Mouse (Mus musculus) embryonic fibroblast, embryonic 13.5 days (primary cell): ENCODE results near the gene Klhl36. TPM values are rescaled to one million over a fixed set of nuclear protein-coding genes. Genes with fewer than 3 reads are reported as not detected.

Experiments
- H3K27ac ChIP-seq: 2 replicates; pipeline ENCODE4 v1.5.1; 2012; ENCODE audit warnings: low read length, control low read depth, inconsistent platforms; ENCODE audit not compliant: insufficient read depth
- H3K4me1 ChIP-seq: 2 replicates; pipeline ENCODE4 v1.6.1; 2011; ENCODE audit warnings: low read length; ENCODE audit not compliant: control insufficient read depth, insufficient read depth
- H3K4me3 ChIP-seq: 2 replicates; pipeline ENCODE4 v1.5.1; 2011; ENCODE audit warnings: mild to moderate bottlenecking, control low read depth, low read length; ENCODE audit not compliant: insufficient read depth
- CTCF ChIP-seq: IDR thresholded peaks from 2 replicates; pipeline ENCODE4 v1.5.1; 2011; ENCODE audit warnings: mild to moderate bottlenecking, control low read depth, low read length, moderate library complexity, borderline replicate concordance; ENCODE audit not compliant: insufficient read depth
- POLR2A ChIP-seq: IDR thresholded peaks from 2 replicates; pipeline ENCODE4 v1.6.1; 2011; ENCODE audit warnings: low read depth, mild to moderate bottlenecking, control low read depth, low read length, moderate library complexity
- polyA plus RNA-seq: library from polyadenylated mRNA; stranded (reverse); fragments of >200 nt; gene quantifications from 2 replicates; pipeline ENCODE4 v1.2.4, GENCODE M21; 2011; ENCODE audit warnings: low read depth; ENCODE audit not compliant: missing spikeins, insufficient read length

The Klhl36 gene
- polyA plus RNA-seq, 1 experiment: 2.1 TPM

GRCm38 (mm10) chr8:119825950-119826730, 35.9 kb upstream of the Klhl36 start:
- H3K4me3 ChIP-seq: no peak overlapping the region
- no peak overlapping the region for H3K27ac ChIP-seq
- TF ChIP-seq CTCF (no peak), POLR2A (no peak)
- no peaks in the 10 kb centered on the region for H3K4me1 ChIP-seq

DNA sequence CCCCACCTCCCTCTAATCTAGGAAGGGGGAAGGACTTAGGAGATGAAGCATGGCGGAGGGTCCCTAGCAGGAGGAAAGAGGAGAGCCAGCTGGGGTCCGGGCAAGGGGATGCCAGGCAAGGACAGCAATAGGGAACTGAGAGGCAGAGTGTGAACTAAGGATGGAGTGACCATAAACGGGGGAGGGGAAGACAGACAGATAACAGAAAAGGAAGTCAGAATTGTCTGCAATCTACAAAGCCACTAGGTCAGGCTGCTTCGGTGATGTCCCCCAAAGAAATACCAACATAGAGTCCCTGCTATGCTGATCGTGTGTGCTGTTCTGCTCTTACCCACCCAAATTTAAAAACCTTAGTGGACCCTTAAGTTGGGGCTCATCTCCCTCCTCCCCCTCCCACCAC, 35.1 kb upstream of the Klhl36 start:
- no peak for TF ChIP-seq POLR2A
- TF ChIP-seq CTCF: no peak
- Histone ChIP-seq H3K27ac (no peak overlapping the region), H3K4me3 (no peak overlapping the region), H3K4me1 (peaks cover 7% of the 10 kb centered on the region; the same call in 1 of the 2 replicates)

- TF ChIP-seq POLR2A (no peak), CTCF (no peak)
- Histone ChIP-seq H3K4me3 (no peak overlapping the region), H3K4me1 (peaks cover 13% of the 10 kb centered on the region; the same call in 1 of the 2 replicates), H3K27ac (no peak overlapping the region)
These were observed 34.3 kb upstream of the Klhl36 start for GRCm38 (mm10) chr8:119827721-119828153.

DNA sequence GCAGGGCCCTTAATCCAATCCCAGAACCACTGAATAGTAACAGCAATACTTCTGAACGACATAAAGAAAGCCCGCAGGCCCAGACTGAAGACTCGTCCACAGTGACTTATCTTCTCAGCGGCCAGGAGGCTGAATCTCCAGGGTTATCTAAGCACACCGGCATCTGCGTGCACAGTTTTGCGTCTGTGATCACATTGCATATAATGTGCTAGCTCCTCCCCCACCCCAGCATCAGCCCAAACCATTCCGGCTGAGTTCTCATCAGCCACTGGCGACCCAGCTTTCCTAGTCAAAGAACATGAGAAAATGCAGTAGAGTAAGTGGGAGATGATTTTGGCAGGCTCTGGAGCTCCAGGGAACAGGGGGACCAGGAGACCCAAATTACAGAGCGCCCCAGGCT, 33.1 kb upstream of the Klhl36 start:
- H3K4me3 ChIP-seq: no peak overlapping the region
- no peak overlapping the region for H3K27ac ChIP-seq
- peaks cover 13% of the 10 kb centered on the region; the same call in 1 of the 2 replicates for H3K4me1 ChIP-seq
- no peak for TF ChIP-seq POLR2A
- no peak for TF ChIP-seq CTCF

GRCm38 (mm10) chr8:119829420-119829819, 32.6 kb upstream of the Klhl36 start:
- TF ChIP-seq CTCF: no peak
- no peak for TF ChIP-seq POLR2A
- H3K4me1 ChIP-seq: peaks cover 13% of the 10 kb centered on the region; the same call in 1 of the 2 replicates
- H3K27ac ChIP-seq: no peak overlapping the region
- H3K4me3 ChIP-seq: no peak overlapping the region

- H3K4me1 ChIP-seq: peaks cover 13% of the 10 kb centered on the region; the same call in 1 of the 2 replicates
- H3K27ac ChIP-seq: no peak overlapping the region
- TF ChIP-seq CTCF (no peak), POLR2A (no peak)
- H3K4me3 ChIP-seq: no peak overlapping the region
These were observed 32.0 kb upstream of the Klhl36 start for GRCm38 (mm10) chr8:119829870-119830580.

DNA sequence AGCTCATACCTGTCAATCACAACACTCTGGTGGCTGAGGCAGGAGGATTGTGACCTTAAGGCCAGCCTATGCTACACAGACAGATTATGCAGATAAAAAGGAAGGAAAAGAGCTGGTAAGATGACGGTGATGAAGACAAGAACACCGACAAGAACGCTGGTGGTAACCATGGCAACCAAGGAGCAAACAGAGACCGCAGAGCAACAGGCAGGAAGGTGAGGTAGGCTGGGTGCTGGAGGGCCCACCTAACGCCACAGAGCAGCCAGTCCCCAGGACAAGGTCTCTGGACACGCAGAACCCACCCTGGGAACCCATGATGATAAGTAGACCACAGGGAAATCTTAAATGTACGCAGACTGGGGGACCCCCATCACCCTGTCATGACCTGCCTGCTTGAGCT, 31.5 kb upstream of the Klhl36 start:
- H3K27ac ChIP-seq: no peak overlapping the region
- H3K4me3 ChIP-seq: no peak overlapping the region
- peaks cover 13% of the 10 kb centered on the region; the same call in 1 of the 2 replicates for H3K4me1 ChIP-seq
- TF ChIP-seq CTCF (no peak), POLR2A (no peak)

GRCm38 (mm10) chr8:119831336-119831995, 30.6 kb upstream of the Klhl36 start:
- no peak overlapping the region for H3K27ac ChIP-seq
- H3K4me1 ChIP-seq: peaks cover 13% of the 10 kb centered on the region; the same call in 1 of the 2 replicates
- H3K4me3 ChIP-seq: no peak overlapping the region
- TF ChIP-seq POLR2A: no peak
- TF ChIP-seq CTCF: no peak

GRCm38 (mm10) chr8:119832101-119832617, 29.9 kb upstream of the Klhl36 start:
- peaks cover 13% of the 10 kb centered on the region; the same call in 1 of the 2 replicates for H3K4me1 ChIP-seq
- H3K27ac ChIP-seq: no peak overlapping the region
- no peak overlapping the region for H3K4me3 ChIP-seq

More at GRCm38 (mm10) chr8:119832101-119832617, 29.9 kb upstream of the Klhl36 start:
- TF ChIP-seq POLR2A: no peak
- TF ChIP-seq CTCF: no peak
